Mouse (Mus musculus) heart, adult 11 months (tissue): ENCODE measurements at regions not wholly inside any gene's neighbourhood (a gene's known extent, or its start where the extent isn't known, plus 50 kb on each side); places are given as distances from the start of the nearest gene placed in this dataset.

Experiments
- DNase-seq: peaks from one replicate; pipeline ENCODE4 v3.0.0; 2022

DNA sequence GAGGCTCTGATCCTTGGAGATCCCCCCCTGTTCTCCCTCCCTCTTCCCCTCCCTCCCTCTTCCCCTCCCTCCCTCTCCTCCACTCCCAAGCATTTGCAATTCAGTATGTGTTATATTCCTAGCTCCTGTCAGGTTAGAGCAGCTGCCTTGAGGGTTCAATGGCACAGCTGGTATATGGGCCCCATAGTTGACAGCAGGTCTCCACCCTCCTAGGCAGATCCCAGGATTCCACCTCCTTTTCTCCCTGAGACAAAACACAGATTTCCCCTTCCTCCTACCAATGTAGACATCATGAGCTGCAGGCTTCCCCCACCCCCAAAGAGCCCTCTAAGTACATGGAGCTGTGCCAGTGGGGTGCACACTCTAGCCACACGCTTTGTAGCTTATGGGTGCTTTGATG lies 137.8 kb downstream of the Unc5cl start:
- no peak for DNase-seq

- DNase-seq = no peak
Measured at GRCm38 (mm10) chr17:48595418-48595963, 140.8 kb downstream of the Unc5cl start.

DNA sequence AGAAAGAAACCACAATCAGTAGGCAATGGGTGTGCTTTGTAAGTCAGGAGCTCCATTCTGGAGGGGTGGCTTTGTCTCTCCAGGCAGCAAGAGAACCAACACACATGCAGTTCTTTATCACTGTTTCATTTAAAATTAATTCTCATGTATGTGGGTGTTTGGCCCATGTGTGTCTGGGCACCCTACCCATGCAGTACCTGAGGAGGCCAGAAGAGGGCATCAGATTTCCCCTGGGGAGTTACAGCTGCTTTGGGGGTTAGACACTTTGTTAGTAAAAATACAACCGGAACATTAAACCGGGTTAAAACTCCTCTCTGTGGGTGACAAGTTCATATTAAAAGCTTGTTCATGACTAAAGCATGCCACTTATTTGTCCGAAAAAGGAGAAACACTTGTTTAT lies 141.7 kb downstream of the Unc5cl start:
- no peak for DNase-seq

- DNase-seq = no peak
Measured at GRCm38 (mm10) chr17:48597301-48597700, 142.6 kb downstream of the Unc5cl start.

DNA sequence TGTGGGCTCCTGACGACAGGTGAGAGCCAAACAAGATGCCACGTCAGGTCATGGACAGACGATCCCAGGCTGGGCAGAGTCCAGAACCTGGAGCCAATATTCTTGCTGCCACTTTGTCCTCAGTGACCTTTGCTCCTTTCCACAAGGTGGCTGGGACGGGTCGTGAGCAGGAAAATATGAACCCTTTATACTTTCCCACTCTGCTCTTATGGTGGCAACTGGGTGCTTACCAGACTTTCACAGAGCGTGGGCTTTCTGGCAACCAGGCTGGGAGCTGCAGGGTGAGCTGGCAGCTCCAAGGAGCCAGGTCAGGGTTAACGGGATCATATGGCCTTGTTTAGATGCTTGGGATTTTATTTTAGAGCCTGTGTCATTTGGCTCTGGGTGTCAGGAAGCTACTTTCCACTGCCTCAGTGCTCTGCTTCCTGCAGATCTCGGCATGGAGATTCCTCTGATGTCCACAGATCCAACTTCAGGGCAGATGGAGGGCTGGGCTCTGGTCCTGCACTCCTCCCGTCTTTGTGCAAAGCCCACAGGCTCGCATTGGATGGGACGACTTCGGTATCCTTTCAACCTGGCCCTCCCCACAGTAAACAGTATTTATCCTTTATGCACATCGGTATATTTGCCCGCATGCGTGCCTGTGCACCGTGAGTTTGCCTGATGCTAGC lies 143.9 kb downstream of the Unc5cl start:
- peak; percentile 92 for DNase-seq

DNA sequence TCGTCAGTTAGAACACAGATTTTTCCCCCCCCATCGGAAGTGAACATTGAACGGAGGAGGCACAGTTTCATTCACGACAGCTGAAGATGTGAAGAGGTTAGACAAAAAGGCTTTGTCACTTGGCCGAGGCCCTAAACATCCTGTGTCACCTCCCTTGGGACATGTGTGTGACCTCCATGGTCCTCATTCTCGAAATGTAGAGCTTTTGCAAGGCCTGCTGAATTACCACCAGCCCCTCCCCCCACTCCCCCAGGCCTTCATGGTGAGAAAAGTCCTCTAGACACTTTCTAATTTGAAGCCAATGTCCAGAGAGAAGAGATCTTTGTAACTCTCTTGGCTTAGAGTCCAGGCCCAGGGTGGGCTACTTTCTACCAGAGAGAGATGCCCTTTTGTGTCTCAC lies 145.5 kb downstream of the Unc5cl start:
- no peak for DNase-seq

GRCm38 (mm10) chr17:48602554-48602953 lies 147.9 kb downstream of the Unc5cl start:
- DNase-seq = no peak

- DNase-seq = peak; percentile 74
Measured at GRCm38 (mm10) chr17:48606767-48607166, 152.1 kb downstream of the Unc5cl start.

DNA sequence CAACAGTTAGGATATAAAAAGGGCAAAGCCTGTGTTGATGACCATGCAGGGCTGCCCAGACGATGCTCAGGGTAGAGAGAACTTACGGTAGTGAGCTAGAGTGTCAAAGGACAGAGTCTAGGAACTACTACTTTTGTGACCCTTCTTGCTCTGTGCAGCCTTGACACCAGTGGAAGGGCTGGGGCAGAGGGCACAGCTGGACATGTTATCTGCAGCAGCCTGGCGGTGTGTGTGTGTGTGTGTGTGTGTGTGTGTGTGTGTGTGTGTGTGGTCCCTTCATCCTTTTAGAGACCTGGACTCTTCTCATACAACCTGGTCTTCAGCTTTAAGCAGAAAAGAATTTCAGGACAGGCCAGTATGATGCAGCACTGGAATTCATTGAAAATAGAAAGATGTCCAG lies 153.6 kb downstream of the Unc5cl start:
- peak; percentile 52 for DNase-seq

DNA sequence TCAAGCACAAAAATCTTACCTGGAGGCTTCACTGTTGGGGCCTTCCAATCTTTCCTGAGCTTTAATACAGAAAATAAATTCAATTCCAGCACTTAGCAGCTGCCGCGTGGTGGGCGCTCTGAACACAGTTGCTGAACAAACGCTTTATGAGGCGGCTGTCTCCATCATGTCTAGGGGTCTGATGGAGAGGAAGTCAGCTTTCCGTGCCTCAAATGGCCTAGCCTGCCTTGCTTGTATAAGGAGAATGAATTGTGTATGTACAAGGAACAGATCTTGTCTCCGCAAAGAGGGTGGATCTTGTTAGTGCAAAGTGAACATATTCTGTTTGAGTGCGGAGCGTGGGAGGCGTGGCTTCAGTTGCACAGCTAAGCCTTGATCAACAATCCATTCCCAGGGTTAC lies 155.4 kb downstream of the Unc5cl start:
- DNase-seq = peak; percentile 59

GRCm38 (mm10) chr17:48610806-48611205 lies 156.1 kb downstream of the Unc5cl start:
- peak; percentile 81 for DNase-seq

- peak; percentile 82 for DNase-seq
Measured at GRCm38 (mm10) chr17:48613491-48613890, 158.8 kb downstream of the Unc5cl start.

GRCm38 (mm10) chr17:48615248-48615647 lies 160.5 kb downstream of the Unc5cl start:
- peak; percentile 61 for DNase-seq

- DNase-seq = peak; percentile 23
Measured at GRCm38 (mm10) chr17:48616205-48616604, 161.5 kb downstream of the Unc5cl start.

DNA sequence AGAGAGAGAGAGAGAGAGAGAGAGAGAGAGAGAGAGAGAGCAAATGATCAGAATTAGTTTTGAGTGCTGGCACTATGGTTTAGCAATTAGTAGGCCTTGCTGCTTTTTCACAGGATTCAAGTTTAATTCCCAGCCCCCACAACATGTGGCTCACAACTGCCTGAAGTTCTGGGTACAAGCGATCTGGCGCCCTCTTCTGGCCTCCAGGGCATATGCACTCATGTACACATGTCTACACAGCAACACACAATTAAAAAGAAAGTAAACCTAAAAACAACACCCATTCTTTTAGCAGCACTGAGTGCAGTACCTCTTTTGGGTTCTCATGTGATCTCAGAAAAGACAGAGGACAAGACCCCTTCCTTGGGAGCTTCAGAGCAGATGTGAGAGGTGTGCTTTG lies 166.2 kb downstream of the Unc5cl start:
- DNase-seq = peak; percentile 53

DNA sequence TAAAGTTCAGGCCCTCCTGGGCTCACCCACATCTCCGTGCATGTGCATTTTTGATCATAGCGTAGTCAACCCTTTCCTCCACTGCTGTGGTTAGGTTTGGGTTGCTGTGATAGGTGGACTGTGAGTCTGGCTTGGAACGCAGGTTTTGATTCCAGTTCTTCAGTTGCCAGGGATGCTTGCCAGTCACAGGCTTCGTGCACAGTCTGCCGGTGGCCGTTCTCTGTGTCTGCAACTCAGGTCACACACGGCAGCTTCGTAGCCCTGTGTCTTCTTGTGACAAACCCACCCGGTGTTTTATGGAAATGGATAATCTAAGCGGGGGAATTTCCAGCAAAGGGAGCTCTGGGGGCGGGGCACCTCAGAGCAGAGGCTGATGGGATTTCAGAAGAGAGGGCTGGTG lies 167.0 kb downstream of the Unc5cl start:
- peak; percentile 64 for DNase-seq

- peak; percentile 40 for DNase-seq
Measured at GRCm38 (mm10) chr17:48624937-48625336, 170.2 kb downstream of the Unc5cl start.

GRCm38 (mm10) chr17:48625971-48626370 lies 171.3 kb downstream of the Unc5cl start:
- peak; percentile 57 for DNase-seq

- DNase-seq = peak; percentile 60
Measured at GRCm38 (mm10) chr17:48639611-48640010, 184.9 kb downstream of the Unc5cl start.

GRCm38 (mm10) chr17:48643533-48644019 lies 188.9 kb downstream of the Unc5cl start:
- DNase-seq = no peak

DNA sequence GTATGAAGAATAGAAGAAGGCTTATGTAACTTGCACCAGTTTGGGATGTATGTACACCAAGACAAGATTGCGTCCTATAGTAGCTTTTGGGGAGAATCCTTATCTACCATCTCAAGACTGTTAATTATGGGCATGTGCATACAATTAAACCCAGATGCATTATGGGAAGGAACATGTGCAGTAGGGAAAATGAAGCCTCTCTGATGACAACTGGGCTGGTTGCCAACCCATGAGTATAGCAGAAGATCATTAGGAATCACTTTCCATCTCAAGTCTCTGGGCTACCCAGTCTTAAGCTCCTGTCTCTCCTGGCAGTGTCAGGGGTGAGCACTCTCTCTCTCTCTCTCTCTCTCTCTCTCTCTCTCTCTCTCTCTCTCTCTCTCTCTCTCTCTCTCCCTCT lies 190.4 kb downstream of the Unc5cl start:
- DNase-seq = no peak

DNA sequence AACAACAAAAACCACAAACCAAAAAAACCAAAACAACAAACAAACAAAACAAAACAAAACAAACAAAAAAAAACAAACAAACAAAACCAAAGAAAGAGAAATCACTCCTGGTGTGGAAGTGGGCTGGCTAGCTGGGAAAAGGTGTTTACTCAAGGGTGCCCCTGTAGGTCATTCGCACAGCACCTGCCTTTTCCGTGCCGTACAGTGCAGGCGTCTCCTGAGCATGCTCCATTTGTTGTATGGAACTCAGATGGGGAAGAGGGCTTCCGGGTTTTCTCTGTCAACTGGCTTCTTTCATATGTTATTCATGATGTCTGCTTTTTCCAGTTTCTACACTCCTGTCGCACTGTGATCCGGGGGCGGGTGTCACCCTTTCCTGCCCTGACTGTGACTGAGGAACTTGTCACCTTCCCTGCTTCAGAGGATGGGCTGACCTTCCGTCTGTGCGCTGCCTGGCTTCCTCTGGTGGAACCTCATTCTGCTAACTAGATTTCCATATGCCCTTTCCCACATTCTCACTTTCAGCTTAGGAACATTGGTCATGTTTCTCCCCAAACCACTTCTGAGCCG lies 192.0 kb downstream of the Unc5cl start:
- peak; percentile 64 for DNase-seq

GRCm38 (mm10) chr17:48647431-48647830 lies 192.7 kb downstream of the Unc5cl start:
- DNase-seq = no peak

DNA sequence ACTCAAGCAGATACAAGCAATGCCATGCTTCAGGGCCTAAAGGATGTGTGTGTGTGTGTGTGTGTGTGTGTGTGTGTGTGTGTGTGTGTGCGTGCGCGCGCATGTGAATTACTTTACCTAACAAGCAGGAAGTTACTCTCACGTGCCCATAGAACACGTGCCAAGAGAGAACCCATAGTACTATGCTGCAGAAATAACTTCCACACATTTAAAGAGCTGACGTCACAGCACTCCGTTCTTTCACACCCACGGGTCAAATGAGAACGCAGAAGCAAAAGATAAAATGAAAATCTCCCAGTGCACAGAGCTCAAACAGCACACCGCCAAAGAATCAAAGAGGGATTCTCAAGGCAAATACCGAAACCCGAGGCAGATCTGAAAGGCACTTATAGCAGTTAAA lies 195.9 kb downstream of the Unc5cl start:
- peak; percentile 13 for DNase-seq
